Mouse (Mus musculus) forebrain, embryonic 13.5 days (tissue): ENCODE measurements around the gene Ppp1r37. TPM values are rescaled to one million over a fixed set of nuclear protein-coding genes. Genes with fewer than 3 reads are reported as not detected.
"Not testable (repeated sequence)": the region's sequence is repeated elsewhere in the genome, so short reads cannot be mapped to it uniquely, and the experiment has no call there.

Experiments used
- ATAC-seq: fragments of 200-750 bp; cut with Nextera tagmentation; 2 replicates; pipeline ENCODE4 v1.8.0; 2017
- H3K27ac ChIP-seq: fragments of 300-500 bp; sonication (generic); 2 replicates; pipeline ENCODE4 v1.5.1; 2015; ENCODE audit warnings: inconsistent platforms, mild to moderate bottlenecking, moderate library complexity
- H3K27me3 ChIP-seq: fragments of 300-500 bp; sonication (generic); 2 replicates; pipeline ENCODE4 v1.6.1; 2015; ENCODE audit warnings: mild to moderate bottlenecking, inconsistent platforms
- H3K36me3 ChIP-seq: fragments of 300-500 bp; sonication (generic); 2 replicates; pipeline ENCODE4 v1.6.1; 2015; ENCODE audit warnings: mild to moderate bottlenecking, inconsistent platforms; ENCODE audit not compliant: poor library complexity, severe bottlenecking
- H3K4me1 ChIP-seq: fragments of 300-500 bp; sonication (generic); 2 replicates; pipeline ENCODE4 v1.6.1; 2015; ENCODE audit warnings: inconsistent platforms
- H3K4me2 ChIP-seq: fragments of 300-500 bp; sonication (generic); 2 replicates; pipeline ENCODE4 v1.6.1; 2015; ENCODE audit warnings: inconsistent platforms, mild to moderate bottlenecking, moderate library complexity
- H3K4me3 ChIP-seq: fragments of 300-500 bp; sonication (generic); 2 replicates; pipeline ENCODE4 v1.5.1; 2015; ENCODE audit warnings: mild to moderate bottlenecking, inconsistent platforms
- H3K9ac ChIP-seq: fragments of 300-500 bp; sonication (generic); 2 replicates; pipeline ENCODE4 v1.6.1; 2015; ENCODE audit warnings: mild to moderate bottlenecking, inconsistent platforms
- H3K9me3 ChIP-seq: fragments of 300-500 bp; sonication (generic); replicated peaks from 2 replicates; pipeline ENCODE4 v1.6.1; 2016; ENCODE audit warnings: inconsistent platforms
- WGBS: fragments of 180-500 bp; shearing (Covaris S2); methylation state at CpG from one replicate; pipeline ENCODE4 v1.1.7; 2015; 5-methylcytosine and 5-hydroxymethylcytosine counted together
- polyA plus RNA-seq: library from polyadenylated mRNA; unstranded; fragments of >200 nt; fragmentation: Nextera tagmentation; extraction: Ambion mirVana; gene quantifications from 2 replicates; pipeline ENCODE4 v1.2.1, GENCODE M21; 2015

The Ppp1r37 gene
- polyA plus RNA-seq, 1 experiment from 2014 or later: 22.4 TPM

DNA sequence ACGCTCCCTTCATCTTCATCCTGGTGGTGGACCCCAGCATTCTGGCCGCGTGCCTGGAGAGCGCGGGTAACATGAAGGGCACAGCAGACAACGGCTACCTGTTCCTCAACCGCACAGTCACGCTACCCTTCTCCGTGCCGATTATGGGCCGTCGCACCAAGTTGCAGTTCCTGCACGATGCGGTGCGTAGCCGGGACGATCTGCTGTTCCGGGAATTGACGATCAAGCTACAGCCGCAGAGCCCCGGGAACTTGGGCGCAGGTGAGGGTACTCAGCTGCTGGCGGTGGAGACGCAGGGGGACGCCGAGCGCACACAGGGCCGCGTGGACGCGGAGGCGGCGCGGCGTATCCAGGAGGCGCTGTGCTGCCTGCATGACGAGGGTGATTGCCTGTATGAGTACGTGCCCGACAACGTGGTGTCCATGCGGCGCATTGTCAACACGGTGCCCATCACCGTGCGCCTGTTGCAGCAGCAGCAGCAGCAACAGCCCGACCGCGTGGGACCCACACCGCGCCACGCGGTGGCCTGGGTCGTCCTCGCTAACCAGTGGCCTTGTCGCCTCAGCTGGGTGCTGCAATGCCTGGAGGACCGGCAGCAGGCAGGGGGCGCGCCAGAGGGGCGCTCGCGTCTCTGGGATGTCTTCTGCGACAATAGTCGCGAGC is 39.0 kb downstream of the Ppp1r37 start:
- no peak overlapping the region for H3K27ac ChIP-seq
- 2% methylated on average over 64 of the region's 64 CpGs for WGBS
- H3K4me2 ChIP-seq: peak overlapping the region; percentile 76
- peaks cover 7% of the 10 kb centered on the region for H3K36me3 ChIP-seq
- H3K9ac ChIP-seq: peak overlapping the region; percentile 63
- peaks cover 68% of the 10 kb centered on the region for H3K27me3 ChIP-seq
- H3K4me3 ChIP-seq: peak overlapping the region; percentile 43
- H3K4me1 ChIP-seq: peaks cover 27% of the 10 kb centered on the region
- ATAC-seq: peak; percentile 72
- H3K9me3 ChIP-seq: no peaks in the 10 kb centered on the region

DNA sequence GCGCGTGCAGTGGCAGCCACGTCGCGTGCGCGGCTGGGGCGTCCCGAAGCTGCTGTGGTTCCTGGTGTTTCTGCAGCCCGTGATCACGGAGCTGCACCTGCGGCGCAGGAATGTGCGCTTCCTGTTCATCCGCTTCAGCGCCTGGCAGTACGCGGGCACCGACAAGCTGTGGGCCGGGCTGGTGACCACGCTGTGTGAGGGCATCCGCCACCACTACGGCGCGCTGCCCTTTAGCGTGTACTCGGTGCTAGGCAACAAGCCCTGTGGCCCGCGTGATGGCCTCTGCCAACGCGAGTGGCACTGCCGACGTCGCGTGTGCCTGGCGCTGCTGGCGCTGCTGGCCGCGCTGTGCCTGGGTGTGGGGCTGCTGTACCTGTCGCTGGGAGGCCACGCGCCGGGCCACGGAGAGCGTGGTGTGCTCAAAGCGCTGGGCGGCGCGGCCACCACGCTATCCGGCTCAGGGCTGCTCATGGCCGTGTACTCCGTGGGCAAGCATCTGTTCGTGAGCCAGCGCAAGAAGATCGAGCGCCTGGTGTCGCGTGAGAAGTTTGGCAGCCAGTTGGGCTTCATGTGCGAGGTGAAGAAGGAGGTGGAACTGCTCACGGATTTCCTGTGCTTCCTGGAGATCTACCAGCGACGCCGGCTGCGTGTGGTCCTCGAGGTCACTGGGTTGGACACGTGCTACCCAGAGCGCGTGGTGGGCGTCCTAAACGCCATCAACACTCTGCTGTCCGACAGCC is 39.7 kb downstream of the Ppp1r37 start:
- ATAC-seq: peak; percentile 5; the same call in 1 of the 2 replicates

DNA sequence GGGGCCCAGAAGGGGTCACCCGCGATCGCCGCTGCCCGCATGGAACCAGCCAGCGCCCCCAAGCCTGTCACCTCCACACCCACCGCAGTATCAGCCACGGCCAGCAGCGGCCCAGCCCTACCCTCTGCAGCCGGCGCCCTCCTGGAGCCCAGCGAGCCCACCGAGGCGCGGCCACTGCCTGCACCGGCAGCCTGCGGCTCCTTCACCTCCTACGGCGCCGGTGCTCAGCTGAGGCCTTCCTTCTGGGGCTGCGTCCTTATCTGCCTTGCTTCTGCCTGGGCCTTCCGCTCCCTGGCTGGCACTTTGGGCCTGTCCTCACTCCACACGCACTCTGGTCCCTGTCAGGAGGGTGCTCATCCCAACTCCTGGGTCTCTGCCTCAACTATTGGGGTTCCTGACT is 42.8 kb downstream of the Ppp1r37 start:
- H3K36me3 ChIP-seq: no peaks in the 10 kb centered on the region
- ATAC-seq: no peak
- H3K9me3 ChIP-seq: no peaks in the 10 kb centered on the region
- peaks cover 29% of the 10 kb centered on the region for H3K4me1 ChIP-seq
- H3K4me2 ChIP-seq: peak overlapping the region; percentile 49
- WGBS: 8% methylated on average over 23 of the region's 23 CpGs
- H3K27me3 ChIP-seq: peaks cover 87% of the 10 kb centered on the region
- no peak overlapping the region for H3K27ac ChIP-seq
- H3K9ac ChIP-seq: peak overlapping the region; percentile 47
- H3K4me3 ChIP-seq: peak overlapping the region; percentile 21

More for the DNA sequence above, 39.7 kb downstream of the Ppp1r37 start:
- 11% methylated on average over 72 of the region's 72 CpGs for WGBS
- peaks cover 75% of the 10 kb centered on the region for H3K27me3 ChIP-seq
- peaks cover 27% of the 10 kb centered on the region for H3K4me1 ChIP-seq
- peak overlapping the region; percentile 43 for H3K4me3 ChIP-seq
- peak overlapping the region; percentile 63; the same call in 1 of the 2 replicates for H3K9ac ChIP-seq
- no peaks in the 10 kb centered on the region for H3K9me3 ChIP-seq
- H3K4me2 ChIP-seq: peak overlapping the region; percentile 76
- H3K27ac ChIP-seq: no peak overlapping the region
- H3K36me3 ChIP-seq: peaks cover under 1% of the 10 kb centered on the region; the same call in 1 of the 2 replicates

DNA sequence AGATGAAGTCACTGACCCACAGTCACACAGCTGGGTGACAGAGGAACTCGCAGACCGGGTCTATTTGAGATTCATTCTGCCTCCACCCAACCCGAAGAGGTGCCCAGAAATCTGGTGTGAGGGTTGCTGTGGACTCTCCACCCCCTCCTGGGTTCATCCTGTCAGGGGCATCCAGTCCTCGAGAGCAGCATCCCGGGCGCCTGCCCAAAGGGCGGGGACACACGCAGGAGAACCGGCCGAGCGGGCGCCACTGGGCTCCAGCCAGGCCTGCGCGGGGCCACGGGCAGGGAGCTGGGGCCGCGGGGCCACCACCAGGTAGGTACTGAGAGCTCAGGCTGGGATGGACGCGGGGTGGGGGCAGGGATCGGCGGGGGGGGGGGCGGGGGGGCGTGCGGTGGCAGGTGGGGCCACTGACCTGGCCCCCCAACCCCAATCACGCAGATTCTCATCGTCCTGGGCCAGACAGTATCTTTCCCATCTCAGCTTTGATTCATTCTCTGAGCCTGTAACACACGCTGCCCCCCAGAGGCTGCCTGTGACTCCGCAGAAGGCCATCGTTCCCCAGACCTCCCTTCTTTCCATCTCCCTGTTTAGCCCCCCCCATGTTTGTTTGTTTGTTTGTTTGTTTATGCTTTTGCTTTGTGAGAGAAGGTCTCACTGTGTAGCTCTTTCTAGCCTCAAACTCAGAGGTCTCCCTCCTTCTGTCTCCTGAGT is 45.1 kb downstream of the Ppp1r37 start, which contains the start of gene Nkpd1:
Gene Nkpd1 (plus strand): TSS at position 187 of the 714 bp plus-strand sequence.
- 3% methylated on average over 19 of the region's 29 CpGs for WGBS
- Histone ChIP-seq H3K27ac (no peak within 1 kb of the TSS), H3K9ac (peak within 1 kb of the TSS; percentile 60), H3K36me3 (no peaks in the 10 kb centered on the region), H3K4me2 (peak within 1 kb of the TSS; percentile 49), H3K4me1 (peaks cover 11% of the 10 kb centered on the region), H3K27me3 (peaks cover 64% of the 10 kb centered on the region), H3K4me3 (peak within 1 kb of the TSS; percentile 17), H3K9me3 (no peaks in the 10 kb centered on the region)
- no peak for ATAC-seq

DNA sequence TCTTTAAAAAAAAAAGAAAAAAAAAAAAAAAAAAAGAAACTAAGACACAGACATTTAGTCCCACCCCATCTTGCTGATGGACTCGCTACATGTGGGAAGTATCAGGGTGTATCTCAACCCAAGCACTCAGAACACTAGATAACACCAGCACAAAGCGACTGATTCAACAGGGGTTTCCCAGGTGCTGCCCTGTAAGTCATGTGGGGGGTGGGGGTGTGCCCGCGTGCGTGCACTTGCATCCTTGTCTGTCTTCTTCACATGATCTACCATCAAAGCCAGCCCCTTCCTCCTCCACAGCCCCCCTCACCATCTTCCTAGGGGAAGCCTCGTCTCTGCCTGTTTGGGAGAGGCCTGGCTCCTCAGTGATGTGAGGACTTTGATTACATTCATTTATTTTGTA is 50.5 kb downstream of the Ppp1r37 start:
- Histone ChIP-seq H3K36me3 (no peaks in the 10 kb centered on the region), H3K27ac (no peak overlapping the region), H3K9me3 (no peaks in the 10 kb centered on the region), H3K4me1 (peaks cover 15% of the 10 kb centered on the region), H3K4me3 (no peak overlapping the region), H3K27me3 (peaks cover 10% of the 10 kb centered on the region), H3K9ac (no peak overlapping the region), H3K4me2 (no peak overlapping the region)
- ATAC-seq: no peak
- WGBS: 79% methylated on average over 6 of the region's 6 CpGs

DNA sequence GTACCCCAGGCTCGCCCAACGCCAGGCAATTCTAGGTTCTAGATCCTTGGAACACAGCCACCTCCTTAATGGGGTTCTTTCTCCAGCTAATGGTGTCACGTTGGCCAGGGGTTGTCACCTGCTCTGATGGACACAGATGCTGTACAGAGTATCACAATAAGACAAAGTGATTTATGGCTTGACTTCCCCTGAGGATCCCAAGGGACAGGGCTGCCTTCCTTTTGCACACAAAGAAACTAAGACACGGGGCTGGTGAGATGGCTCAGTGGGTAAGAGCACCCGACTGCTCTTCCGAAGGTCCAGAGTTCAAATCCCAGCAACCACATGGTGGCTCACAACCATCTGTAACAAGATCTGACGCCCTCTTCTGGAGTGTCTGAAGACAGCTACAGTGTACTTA is 50.9 kb downstream of the Ppp1r37 start:
- 94% methylated on average over 6 of the region's 7 CpGs for WGBS
- not testable (repeated sequence) for H3K9ac ChIP-seq, H3K9me3 ChIP-seq, H3K4me3 ChIP-seq, ATAC-seq, H3K27ac ChIP-seq, H3K36me3 ChIP-seq, H3K27me3 ChIP-seq, H3K4me2 ChIP-seq
- H3K4me1 ChIP-seq: peaks cover 18% of the 10 kb centered on the region

DNA sequence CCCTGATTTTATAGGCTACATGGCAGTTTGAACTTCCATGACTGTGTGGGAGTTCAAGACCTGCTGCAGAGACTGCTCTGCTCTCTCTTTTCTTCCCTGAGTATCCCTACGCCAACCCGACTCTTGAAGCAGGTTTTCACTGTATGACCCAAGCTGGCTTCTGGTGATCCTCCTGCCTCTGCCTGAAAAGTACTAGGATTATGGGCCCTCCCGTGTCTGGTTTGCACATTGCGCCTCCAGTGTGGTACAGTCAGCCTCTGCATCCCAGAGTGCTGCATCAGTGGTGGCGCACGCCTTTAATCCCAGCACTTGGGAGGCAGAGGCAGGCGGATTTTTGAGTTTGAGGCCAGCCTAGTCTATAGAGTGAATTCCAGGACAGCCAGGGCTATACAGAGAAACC is 53.1 kb downstream of the Ppp1r37 start:
- Histone ChIP-seq H3K36me3 (no peaks in the 10 kb centered on the region), H3K27me3 (no peaks in the 10 kb centered on the region), H3K4me3 (peak overlapping the region; percentile 81), H3K4me1 (peaks cover 26% of the 10 kb centered on the region), H3K4me2 (peak overlapping the region; percentile 97), H3K9ac (0 out of 2 replicates have a peak overlapping the region, but pooled peaks have one; percentile 87), H3K9me3 (no peaks in the 10 kb centered on the region), H3K27ac (no peak overlapping the region)
- ATAC-seq: no peak
- 94% methylated on average over 7 of the region's 7 CpGs for WGBS

DNA sequence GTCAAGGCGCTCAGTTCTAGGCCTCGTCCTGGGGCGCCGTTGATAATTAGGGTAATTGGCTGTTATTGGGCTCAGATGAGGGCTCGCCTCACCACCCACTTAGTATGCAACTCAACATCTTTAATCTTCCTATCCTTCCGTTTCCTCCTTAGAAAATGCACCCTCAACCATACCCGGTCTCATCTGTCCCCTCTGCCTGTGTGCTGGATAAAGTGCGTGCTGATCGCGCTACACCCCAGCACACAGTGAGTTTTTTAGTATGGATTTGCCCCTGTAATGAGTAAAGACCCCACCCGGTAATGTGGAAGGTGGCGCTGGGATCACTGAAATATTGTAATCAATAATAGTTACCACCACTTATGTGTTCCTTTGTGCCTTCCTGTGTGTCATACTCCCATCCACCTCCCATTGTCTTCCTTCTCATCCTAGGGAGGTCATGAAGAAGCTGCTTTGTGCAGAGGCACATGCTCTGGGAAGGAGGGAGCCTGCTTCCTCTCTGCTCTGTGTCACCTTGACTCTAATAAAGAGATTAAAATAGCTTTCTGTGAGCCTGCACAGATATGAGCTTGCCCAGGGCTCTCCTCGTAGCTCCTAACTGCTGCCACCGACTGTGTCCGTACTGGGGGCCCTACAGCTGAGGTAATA is 53.8 kb downstream of the Ppp1r37 start:
- Histone ChIP-seq H3K27ac (peak overlapping the region; percentile 80), H3K9me3 (no peaks in the 10 kb centered on the region), H3K9ac (peak overlapping the region; percentile 87), H3K4me1 (peaks cover 26% of the 10 kb centered on the region), H3K36me3 (no peaks in the 10 kb centered on the region), H3K27me3 (no peaks in the 10 kb centered on the region), H3K4me2 (peak overlapping the region; percentile 97), H3K4me3 (peak overlapping the region; percentile 81)
- peak; percentile 32 for ATAC-seq
- WGBS: 10% methylated on average over 15 of the region's 15 CpGs

DNA sequence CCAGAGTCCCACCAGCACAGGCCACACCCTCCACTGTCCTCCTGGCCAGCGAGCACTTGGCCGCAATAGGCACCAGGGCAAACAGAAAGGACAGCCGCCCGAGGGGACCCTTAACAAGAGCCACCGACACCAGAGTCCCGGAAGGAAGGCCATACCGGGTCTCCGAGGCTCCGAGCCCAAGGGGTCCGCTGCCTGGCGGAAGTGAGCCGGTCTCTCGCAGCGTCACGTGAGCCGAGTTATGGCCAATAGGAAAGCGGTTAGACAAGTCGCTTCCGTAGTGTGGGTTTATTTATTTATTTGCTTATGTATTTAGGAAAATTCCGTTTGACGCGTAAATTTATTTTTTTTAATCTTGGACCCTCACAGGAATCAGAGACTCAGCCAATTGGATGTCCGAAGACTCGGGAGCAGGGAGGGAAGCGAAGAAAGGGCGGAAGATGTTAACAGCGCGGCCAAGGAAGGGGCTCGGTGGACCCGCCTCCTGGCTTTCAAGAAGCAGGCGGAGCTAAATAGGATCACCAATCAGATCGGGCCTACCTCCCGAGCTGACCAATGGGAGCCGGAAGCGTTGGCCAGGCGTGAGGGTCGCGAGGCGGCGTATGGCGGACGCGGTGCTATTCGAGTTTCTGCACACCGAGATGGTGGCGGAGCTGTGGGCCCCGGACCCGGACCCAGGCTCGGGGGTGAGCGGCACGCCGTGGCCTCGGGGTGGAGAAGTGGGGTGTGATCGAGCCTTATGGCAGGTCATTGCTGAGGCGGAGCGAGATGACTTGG is 54.5 kb downstream of the Ppp1r37 start, which contains the start of the genes Bloc1s3 and Trappc6a:
Gene Bloc1s3 (minus strand): TSS at position 218 of the 774 bp plus-strand sequence.
Gene Trappc6a (plus strand): TSS at position 246 of the 774 bp plus-strand sequence.
- H3K4me2 ChIP-seq: peak within 1 kb of the TSS; percentile 97
- H3K9me3 ChIP-seq: no peaks in the 10 kb centered on the region
- no peaks in the 10 kb centered on the region for H3K36me3 ChIP-seq
- peaks cover 26% of the 10 kb centered on the region for H3K4me1 ChIP-seq
- H3K27me3 ChIP-seq: no peaks in the 10 kb centered on the region
- peak within 1 kb of the TSS; percentile 80 for H3K27ac ChIP-seq
- H3K9ac ChIP-seq: peak within 1 kb of the TSS; percentile 87
- H3K4me3 ChIP-seq: peak within 1 kb of the TSS; percentile 81
- ATAC-seq: peak; percentile 95
- under 1% methylated on average over 56 of the region's 56 CpGs for WGBS

DNA sequence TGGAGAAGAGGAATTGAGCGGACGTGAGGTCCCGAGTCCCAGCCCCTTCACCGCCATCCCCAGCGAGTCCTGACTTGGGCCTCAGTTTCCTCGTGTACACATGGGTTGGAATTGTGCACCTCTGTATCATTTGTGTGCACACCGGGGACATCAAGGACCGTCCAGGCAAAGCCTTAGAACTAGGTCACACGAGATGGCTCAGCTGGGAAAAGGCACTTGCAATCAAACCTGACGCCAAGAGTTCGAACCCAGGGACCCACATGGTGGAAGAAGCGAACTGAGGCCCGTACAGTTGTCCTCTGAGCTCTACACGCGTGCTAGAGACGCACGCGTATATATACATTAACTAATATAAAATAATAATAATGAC is 55.3 kb downstream of the Ppp1r37 start:
- ATAC-seq: no peak
- peak overlapping the region; percentile 79 for H3K27ac ChIP-seq
- H3K9me3 ChIP-seq: no peaks in the 10 kb centered on the region
- peaks cover 26% of the 10 kb centered on the region for H3K4me1 ChIP-seq
- WGBS: 4% methylated on average over 18 of the region's 18 CpGs
- H3K27me3 ChIP-seq: no peaks in the 10 kb centered on the region
- no peaks in the 10 kb centered on the region for H3K36me3 ChIP-seq
- H3K4me3 ChIP-seq: peak overlapping the region; percentile 81
- H3K4me2 ChIP-seq: peak overlapping the region; percentile 97
- H3K9ac ChIP-seq: peak overlapping the region; percentile 87
